Mouse (Mus musculus) B cell, adult 2 months (primary cell): Measurements from ENCODE around the gene Mxra7.
"Not testable (repeated sequence)": the region's sequence is repeated elsewhere in the genome, so short reads cannot be mapped to it uniquely, and the experiment has no call there.

Experiments used
- DNase-seq, 2 experiments: peaks; one replicate each; pipeline ENCODE4 v3.0.0; 2022

Mxra7 gene

DNA sequence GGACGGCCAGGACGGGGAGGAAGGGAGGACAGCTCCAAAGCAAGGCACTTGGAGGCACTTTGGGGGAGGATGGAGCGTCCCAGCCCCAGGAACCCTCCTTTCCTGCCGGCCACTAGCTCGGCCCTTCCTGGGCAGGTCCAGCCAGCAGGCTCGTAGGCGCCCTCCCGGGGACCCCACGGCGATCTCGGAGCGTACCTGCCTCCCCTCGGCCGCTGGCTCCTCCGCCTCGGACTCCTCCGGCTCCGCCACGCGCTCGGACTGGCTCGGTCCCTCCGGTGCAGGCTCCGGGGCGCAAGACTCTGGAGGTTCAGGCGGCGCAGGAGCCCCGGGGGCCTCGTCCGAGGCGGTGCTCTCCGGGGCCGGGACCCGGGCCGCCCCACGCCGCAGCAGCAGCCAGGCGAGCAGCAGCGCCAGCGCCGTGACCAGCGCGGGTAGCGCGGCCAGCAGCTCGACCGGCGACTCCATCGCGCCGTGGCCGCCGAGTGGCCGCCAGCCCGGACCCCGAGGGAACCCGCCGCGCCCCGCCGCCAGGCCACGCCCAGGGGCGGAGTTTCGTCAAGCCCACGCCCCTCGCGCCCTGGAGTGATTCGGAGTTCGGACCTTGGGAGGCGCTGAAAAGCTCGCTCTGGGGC lies at the start of gene Mxra7:
TSS of gene Mxra7 (minus strand) at position 513 of the 632 bp plus-strand sequence.
- DNase-seq, result peak; percentile 63 to 70

DNA sequence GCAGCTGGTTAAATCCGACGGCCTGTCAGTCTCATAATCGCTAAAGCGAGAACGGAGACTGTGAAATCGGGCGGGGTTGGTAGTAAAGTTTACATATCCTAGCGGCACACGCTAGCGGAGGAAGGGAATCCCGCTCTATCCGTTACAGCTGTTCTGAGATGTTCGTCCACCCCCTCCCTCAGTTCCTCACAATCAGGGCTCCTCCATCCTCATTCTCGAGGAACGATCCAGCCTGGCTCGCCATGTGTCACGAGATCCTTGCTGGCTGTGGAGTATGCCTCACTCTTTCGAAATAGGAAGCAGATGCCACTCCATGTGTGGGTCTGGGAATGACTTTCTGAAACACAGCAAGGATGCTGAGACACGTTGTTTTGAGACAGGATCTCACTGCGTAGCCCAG lies 46.1 kb upstream of the Mxra7 start:
- no peak for DNase-seq

DNA sequence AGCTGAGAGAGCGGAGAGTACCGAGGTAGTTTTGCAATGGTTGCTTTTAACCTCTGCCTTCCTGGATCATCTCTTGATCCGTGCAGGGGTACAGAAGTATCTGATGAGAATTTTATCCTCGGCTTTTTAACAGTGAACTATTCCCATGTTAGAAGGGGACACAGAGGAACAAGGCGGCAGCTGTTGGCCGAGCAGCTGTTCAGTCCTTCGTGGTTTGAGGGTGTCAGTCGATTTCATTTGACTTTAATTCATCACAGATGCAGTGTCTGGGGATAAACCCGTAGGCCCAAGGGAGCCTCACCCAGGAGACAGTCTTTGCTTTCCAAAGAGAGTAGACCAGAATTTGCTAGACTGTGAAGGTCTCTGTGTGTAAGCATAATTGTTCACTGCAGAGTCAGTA lies 43.7 kb upstream of the Mxra7 start:
- DNase-seq, result no peak

DNA sequence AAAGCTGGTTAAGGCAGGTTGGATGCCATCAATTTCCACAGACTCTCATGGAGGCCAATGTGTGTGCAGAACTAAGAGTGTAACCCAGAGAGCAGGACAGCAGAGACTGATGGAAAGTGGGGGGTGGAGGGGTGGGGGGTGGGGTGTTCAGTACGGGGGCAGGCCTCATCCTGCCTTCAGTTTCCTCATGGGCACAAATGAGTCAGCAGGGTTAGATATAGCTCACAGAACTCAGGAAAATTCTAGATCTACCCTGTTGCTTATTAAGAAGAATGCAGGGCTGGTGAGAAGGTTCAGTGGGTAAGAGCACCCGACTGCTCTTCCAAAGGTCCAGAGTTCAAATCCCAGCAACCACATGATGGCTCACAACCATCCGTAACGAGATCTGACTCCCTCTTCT lies 41.8 kb upstream of the Mxra7 start:
- no peak for DNase-seq

DNA sequence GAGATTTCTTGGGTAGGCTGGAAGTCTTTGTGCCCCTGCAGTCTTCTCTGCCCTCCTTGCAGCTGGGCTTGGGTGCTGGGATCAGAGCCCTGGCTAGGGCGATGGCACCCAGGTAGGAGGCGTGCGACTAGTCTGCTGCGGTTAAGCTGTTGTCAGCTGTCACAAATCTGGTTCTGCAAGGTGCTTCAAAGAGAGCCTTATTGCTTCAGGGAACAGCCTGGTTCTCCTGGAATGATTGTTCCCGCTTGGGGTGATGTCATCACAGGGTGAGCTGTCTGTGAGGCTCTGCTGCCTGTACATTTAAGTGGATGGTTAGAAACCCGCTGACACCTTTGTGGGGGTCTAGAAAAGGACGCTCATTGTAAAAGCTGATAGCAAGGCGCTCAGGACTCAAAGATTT lies 41.4 kb upstream of the Mxra7 start:
- no peak for DNase-seq

DNA sequence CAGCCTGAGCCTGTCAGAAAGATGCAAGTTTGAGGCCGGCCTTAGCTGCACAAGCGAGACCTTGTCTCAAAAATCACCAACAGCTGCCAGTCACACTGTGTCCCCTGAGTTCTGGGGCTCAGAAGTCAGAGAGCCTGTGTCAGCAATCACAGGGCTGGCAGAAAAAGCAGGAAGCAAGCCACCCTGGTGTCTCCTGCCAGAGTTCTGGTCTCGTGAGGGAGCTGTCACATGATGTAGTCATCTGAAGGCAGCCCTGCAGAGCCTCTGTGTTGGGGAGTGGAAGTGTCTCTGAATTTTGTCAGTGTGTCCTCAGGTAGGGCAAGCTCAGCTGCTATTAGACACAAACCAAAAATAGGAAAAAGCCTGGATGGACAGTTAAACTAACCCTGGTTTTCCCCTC lies 40.3 kb upstream of the Mxra7 start:
- DNase-seq, result no peak

DNA sequence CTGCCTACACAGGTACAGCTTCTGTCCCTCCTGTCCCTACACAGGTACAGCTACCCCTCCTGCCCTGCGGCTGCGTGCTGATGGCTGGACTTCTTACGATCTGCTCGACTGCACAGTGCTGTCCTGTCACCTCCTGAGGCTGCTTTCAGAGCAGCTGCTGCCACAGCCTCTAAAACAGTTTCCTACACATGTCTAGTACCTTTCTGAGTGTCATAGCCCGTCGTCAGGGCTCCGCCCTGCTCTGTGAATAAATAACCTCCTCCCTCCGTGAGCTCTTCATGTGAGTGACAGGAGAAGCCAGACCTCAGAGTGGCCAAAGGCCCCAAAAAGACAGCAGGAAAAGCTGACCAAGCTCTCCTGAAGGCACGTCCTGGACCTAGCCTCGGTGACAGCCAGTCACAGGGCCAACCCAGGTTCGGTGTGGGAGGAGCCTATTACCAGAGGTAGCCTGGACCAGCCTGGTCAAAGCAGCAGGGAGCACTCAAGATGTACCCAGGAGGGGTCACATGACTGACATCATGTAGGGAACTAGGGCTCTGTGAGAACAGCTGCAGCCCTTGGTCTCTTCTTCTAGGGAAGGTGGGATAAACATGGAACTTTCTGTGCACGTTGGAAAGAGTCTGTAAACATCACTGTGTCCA lies 38.2 kb upstream of the Mxra7 start:
- DNase-seq, result no peak

DNA sequence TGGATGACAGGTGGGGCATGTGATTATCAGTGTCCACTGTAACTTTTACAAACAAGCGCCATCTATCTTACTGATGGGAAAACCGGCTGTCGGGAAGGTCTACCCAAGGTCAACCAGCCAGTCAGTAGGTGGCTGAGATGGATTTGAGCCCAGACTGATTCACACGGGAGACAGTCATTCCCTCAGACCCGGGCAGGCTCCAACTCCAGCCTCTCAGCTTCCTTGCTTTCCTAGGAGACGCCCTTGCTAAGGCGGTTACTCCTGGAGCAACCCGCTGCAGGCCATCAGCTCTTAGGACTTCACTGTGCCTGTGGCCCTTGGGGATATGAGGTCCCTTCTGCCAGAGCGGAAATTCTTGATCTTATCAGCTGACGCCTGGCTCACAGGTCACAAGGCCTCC lies 36.6 kb upstream of the Mxra7 start:
- DNase-seq, result no peak

DNA sequence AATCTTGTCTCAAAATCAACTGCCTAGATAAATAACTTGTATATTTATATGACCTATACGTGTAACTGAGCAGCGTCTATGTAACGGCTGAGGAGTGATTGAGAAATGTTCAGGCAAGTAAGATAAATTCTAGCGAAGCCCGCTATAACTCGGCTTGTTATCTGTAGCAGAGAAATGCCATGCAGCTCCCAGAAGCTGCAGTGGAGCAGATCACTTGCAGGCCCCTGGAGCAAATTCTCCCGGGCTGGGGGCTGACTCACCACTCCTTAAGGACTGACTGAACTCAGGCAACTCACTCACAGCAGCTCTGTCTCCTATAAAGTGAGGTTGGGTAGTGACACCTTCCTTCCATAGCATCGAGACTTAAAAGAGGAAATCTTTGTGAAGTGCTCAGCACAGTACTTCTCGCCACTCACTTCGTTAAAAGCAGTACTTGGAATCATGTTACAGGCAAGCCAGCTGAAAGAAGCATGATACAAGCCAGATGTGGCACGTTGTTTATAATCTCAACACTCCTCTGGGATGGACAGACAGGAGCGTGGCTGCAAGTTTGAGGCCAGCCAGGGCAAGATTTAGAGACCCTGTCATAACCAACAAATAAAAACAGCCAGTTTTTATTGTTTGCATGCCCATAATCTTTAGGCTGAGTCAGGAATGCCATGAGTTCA lies 29.5 kb upstream of the Mxra7 start:
- no peak for DNase-seq

DNA sequence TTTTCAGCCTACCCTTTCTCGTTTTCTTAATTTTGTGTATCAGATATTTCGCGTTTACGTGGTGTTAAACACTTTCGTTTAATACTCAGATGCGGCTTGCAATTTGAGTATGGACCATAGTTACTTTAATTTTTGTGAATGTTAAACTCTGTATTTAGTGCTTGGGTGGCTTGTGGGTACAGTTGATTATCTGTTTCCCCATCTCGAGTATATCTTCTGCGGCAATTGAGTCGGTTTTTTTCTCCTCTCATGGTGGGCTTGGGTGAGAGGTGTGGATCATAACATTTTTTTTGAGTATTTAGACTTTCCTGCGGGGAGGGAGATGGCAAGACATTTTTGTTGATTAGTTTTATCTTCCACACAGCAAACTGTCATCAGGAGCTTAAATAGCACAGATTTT lies 26.4 kb upstream of the Mxra7 start:
- no peak for DNase-seq

DNA sequence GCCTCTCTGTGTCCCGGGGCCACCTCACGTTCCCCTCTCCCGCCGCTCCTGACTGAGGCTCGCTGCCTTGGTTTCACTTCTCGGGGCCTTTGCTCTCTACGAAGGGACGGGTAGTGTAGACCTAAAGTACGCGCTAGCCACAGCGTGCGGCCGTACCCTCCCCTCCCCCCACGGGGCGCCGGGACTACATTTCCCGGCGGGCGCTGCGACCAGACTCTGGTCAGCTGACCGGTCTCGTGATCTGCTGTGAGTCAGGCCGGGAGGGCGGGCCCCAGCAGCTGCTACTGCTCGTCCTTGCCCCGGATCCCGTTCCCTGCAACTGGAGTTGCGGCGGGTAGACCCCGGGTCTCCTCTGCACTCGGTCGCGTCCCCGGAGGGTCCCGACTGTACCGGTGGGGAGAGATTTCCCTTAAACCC lies 25.7 kb upstream of the Mxra7 start:
- DNase-seq, result peak; percentile 98 to 99

DNA sequence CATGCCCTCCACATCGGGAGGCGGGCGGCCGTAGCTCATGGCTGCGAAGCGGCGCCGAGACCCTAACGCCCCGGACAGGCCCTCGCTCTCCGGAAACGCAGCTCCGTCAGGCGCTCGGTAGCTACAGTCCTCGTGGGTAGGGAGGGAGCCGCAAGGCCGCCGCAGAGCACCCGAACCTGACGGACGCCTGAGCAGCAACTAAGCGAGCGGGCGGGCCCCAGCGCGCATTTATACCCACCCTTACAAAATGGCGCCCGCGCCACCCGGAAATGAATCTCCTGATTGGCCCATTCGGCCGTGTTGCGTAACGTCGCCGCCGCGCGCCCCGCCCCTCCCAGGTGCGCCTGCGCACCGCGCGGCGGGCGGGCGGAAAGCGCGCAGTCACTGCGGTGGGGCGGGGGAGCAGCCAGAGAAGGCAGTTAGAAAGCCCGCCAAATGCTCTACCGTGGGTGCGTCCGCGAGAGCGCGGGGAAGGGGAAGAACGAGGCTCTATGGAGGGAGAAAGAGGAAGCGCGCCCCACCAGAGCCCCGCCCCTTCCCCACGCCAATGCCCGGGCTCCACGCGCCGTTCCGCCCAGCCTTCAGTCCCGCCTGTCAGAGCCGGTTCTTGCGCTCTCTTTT lies 25.2 kb upstream of the Mxra7 start, which contains the start of gene Srsf2:
TSS of gene Srsf2 (minus strand) at position 204 of the 621 bp plus-strand sequence.
- DNase-seq, result peak; percentile 97 to 98

DNA sequence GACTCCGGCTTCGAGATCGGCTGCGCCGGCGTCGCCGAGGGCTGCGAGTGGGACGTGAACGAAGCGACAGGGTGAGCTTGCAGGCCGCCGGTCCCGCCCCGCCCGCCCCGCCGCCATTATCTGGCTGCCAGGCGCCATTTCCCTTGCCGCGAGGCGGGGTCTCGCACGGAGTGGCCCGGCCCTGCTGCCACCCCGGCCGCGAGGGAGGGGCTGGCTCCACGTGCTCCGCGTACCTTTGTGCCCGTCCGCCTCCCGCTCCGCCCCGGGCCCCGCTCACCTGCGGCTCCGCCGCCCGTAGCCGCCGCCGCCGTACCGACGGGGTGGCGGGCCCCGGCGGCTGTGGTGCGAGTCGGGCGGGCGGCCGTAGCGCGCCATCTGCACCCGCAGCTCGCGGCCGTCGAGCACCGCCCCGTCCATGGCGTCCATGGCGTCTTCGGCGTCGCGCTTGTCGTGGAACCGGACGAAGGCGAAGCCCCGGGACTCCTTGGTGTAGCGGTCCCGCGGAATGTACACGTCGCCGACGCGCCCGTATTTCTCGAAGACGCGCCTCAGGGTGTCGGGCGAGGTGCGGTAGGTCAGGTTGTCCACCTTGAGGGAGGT lies 24.5 kb upstream of the Mxra7 start, which contains the start of gene Mfsd11:
TSS of gene Mfsd11 (plus strand) at position 150 of the 600 bp plus-strand sequence.
- peak; percentile 79 to 83 for DNase-seq

DNA sequence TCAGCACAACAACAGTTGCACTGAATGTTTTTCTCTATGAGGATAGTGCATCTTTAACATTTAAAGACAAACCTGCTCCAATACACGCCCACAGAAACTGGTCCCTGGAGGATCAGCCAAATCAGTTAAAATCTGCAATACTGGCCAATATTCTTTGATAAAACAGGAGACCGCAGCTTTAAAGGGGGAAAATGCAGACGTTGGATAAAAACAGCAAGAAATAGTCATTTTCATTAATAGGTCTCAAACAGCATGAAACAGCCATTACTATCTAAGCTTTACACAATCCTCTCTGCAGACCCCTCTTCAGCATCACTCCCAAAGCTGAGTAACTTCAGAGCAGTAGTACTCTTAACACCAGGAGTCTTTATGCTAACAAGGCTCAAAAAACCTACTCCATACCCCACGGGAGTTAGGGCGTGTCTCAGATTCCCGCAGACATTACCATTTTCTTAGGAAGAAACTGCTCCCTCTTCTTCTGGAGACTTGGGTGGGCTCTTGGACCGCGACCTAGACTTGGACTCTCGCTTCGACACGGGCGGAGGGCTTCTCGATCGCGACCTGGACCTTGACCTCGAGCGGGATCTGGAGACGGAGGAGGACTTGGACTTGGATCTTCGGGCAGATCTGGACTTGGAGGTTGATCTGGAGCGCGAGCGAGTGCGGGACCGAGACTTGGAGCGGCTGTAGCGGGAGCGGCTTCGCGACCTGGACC lies 23.9 kb upstream of the Mxra7 start:
- peak in 1 of 2 experiments; percentile 21 for DNase-seq

DNA sequence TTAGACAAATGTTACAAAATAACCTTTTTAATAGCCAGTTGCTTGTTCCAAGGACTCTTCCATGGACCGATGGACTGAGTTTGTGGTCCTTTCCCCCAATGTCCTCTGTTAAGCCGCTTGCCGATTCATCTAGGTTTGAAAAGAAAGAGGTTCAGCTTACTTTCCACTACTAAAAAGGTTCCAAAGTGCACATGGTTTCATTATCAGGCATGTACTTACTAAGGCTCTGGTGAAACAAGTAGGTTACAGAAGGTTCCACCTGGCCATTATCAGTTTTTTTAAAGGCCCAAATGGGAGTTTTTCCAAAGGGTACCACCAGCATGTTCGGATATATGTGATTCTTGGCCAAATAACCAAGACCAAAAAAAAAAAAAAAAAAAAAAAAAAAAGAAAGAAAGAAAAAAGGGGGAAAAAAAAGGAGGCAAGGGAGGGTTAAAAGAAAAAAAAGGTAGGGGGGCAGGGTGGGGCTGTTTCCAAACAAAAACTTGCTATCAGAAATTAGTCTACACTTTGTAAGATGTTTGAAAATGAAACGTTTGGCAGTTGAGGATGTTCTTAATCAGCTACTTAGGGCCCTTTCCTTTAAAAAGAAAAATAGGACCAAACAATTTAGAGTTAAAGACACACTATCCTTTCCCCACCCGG lies 23.1 kb upstream of the Mxra7 start:
- DNase-seq, result no peak

DNA sequence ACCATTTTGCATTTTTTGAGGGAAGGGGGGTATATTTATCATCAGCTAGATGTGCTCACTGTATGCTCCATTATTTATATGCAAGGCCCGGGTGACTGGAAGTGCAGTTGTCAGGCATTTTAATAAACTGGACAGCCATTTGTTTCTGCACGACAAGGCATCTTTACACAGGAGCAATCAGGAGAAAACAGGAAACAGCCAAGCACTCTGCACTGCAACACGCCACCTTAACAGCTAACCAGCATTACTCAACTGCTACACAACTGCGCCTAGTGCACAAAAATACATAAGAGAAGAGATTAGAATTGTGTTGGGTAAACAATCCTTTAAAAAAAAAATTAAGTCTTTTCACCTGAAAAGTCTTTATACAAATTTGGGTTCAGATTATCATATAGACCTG lies 22.2 kb upstream of the Mxra7 start:
- no peak for DNase-seq

DNA sequence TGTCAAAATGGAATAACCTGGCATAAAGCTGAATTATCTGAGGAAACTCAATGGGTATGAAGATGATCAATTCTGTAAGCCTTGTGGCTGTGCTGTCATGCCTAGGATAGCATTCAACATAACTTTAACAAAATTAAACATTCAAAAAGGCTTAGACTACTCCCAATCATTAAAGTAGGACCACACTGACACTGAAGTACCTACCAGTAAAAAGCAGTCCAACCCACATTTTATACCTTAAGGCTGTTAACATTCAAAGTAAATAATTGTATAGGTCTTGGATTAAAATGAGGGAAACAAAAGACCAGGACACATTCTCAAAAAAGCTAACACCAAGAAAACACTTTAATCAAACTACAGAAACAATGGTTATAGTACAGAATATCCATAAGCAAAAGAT lies 21.7 kb upstream of the Mxra7 start:
- DNase-seq, result no peak

DNA sequence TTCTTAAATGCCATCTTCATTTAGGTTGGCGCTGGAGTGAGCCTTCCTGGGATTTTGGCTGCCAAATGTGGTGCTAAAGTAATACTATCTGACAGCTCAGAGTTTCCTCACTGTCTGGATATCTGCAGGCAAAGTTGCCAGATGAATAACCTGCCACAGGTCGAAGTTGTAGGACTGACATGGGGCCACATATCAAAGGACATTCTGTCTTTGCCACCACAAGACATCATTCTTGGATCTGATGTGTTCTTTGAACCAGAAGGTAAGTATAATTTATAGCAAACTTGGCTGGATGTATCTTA lies 21.0 kb upstream of the Mxra7 start:
- not testable (repeated sequence) for DNase-seq

DNA sequence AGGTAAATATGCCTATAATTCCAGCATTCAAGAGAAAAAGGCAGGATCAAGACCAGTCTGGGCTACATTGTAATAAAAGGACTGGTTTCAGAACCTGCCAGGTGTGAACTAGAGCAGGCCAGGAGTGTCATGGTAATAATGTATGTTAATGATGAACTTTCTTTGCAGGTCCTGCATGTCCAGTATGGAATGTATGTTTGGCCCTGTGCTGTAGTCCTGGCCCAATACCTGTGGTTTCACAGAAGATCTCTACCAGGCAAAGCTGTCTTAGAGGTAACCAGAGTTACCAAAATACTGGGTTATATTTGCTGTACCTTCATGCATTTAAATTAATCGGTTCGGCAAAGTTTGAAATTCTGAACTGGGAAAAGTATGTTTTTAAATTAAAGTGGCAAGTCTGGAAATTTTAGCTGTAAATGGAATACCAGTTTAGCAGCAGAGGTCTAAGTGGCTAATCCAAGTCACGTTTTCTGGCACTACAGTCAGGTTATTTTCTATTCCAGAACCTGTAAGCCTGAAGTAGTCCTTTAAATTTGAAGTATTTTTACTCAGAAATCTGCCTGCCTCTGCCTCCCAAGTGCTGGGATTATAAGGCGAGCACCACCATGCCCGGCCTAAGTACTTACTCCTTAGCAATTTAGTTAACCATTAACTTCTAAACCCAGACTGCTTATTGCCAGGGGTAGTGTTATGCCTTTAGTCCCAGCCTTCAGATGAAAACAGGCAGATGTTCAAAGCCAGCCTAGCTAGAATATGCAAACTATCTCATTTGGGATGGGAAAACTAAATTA lies 20.4 kb upstream of the Mxra7 start:
- DNase-seq, result no peak

DNA sequence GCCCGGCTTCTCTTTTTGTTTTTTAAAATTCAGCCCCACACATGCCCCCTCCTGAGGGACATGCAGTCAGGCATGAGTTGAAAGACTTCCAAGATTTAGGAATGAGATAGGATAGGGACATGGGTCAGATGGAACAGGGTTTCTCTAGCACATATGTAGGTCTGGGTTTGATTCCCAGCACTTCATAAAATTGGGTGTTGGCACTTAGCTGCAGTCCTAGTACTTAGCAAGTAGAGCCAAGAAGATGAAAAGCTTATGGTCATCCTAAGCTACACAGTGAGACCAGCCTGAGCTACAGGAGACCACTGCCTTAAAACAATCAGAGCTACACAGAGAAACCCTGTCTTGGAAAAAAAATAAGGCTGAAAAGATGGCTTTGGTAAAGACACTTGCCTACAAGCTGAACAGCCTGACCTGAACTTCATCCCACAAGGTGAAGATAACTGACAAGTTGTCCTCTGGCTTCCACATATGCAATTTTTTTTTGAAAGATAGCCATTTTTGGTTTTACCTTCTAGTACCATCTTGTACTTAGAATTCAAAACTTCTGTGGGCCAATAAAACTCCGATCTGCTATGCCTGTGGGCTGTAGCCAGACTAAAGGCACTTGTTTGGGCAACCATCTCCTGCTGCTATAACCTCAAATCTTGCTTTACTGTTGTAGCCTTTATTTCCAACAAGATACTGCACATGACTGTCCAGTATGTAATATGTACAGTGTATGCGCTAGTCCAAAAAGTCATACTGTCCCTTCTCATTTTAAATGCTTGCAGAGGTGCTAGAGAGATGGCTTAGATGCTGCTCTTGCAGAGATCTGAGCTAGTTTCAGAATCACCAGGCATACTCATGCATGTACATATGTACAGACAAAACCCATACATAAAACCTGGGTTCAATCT lies 19.6 kb upstream of the Mxra7 start:
- no peak for DNase-seq
